Mouse (Mus musculus) neutrophil, adult 59 days (primary cell): ENCODE results near the gene Nrxn2. TPM values are rescaled to one million over a fixed set of nuclear protein-coding genes. Genes with fewer than 3 reads are reported as not detected.

Experiments used
- total RNA-seq, 2 experiments: library from RNA; stranded (reverse); gene quantifications; 1 replicate in 1 of 2; 2 replicates in 1 of 2; pipeline ENCODE4 v1.2.4; 2023

The Nrxn2 gene
- under 1 TPM; 0.18 to 0.71 TPM for total RNA-seq

GRCm38 (mm10) chr19:6418233-6418879 lies at the start of gene Nrxn2:
TSS of gene Nrxn2 (plus strand) at chr19:6418731.

GRCm38 (mm10) chr19:6384128-6384527 lies 34.4 kb upstream of the Nrxn2 start, which contains the start of gene Pygm:
TSS of gene Pygm (plus strand) at chr19:6384399.

GRCm38 (mm10) chr19:6399285-6400095 lies 19.0 kb upstream of the Nrxn2 start, which contains the start of gene Rasgrp2:
TSS of gene Rasgrp2 (plus strand) at chr19:6399340.

GRCm38 (mm10) chr19:6542367-6543034 lies 124.0 kb downstream of the Nrxn2 start, which contains the start of gene Slc22a12:
TSS of gene Slc22a12 (minus strand) at chr19:6543032.

Other genes starting within 250 kb of the Nrxn2 start
- not detected for gene Majin, start 234.3 kb upstream of the Nrxn2 start, total RNA-seq
- not detected for gene Gpha2, start 192.4 kb upstream of the Nrxn2 start, total RNA-seq
- gene Ppp2r5b, start 182.9 kb upstream of the Nrxn2 start, total RNA-seq: 10 to 100 TPM; 14.6 to 20.9 TPM
- gene Atg2a, start 177.1 kb upstream of the Nrxn2 start, total RNA-seq: 100 to 1,000 TPM; 186 to 206 TPM
- gene Ehd1, start 142.0 kb upstream of the Nrxn2 start, total RNA-seq: 100 to 1,000 TPM; 224 to 254 TPM
- 10 to 100 TPM; 10.1 to 13.7 TPM for gene Cdc42bpg, start 112.3 kb upstream of the Nrxn2 start, total RNA-seq
- gene Men1, start 83.8 kb upstream of the Nrxn2 start, total RNA-seq: 10 to 100 TPM; 20.2 to 21.2 TPM
- 100 to 1,000 TPM; 393 to 423 TPM for gene Map4k2, start 77.6 kb upstream of the Nrxn2 start, total RNA-seq
- 100 to 1,000 TPM; 481 to 491 TPM for gene Sf1, start 55.0 kb upstream of the Nrxn2 start, total RNA-seq
- 1 to 10 TPM; 4.8 to 7.8 TPM for gene Pygm, start 34.3 kb upstream of the Nrxn2 start, total RNA-seq
- 100 to 1,000 TPM; 442 to 453 TPM for gene Rasgrp2, start 19.4 kb upstream of the Nrxn2 start, total RNA-seq
- not detected for gene Slc22a12, start 124.3 kb downstream of the Nrxn2 start, total RNA-seq